Mouse (Mus musculus) MEL (cell line): ENCODE results near the gene Nup54. TPM values are rescaled to one million over a fixed set of nuclear protein-coding genes. Genes with fewer than 3 reads are reported as not detected.
A peak's percentile ranks its signal among the peaks of the same experiment; 100 is the strongest.

ENCODE experiments used
- DNase-seq: peaks from one replicate; pipeline ENCODE4 v3.0.0; 2011; ENCODE audit warnings: low read depth, low spot score
- H3K27ac ChIP-seq: 2 replicates; pipeline ENCODE4 v1.5.1; 2012; ENCODE audit warnings: low read depth, mild to moderate bottlenecking, control low read depth, low read length, moderate library complexity; ENCODE audit not compliant: control insufficient read depth
- H3K27me3 ChIP-seq, 2 experiments: fragments of 150-350 bp in 1 of 2; sonication (generic) in 1 of 2; 2 replicates each; pipeline ENCODE4 v1.6.1; 2012; ENCODE audit warnings: low read length in 2 of 2, mild to moderate bottlenecking in 2 of 2, improper control_type of control experiment in 1 of 2, moderate library complexity in 1 of 2; ENCODE audit not compliant: insufficient read depth in 2 of 2, control insufficient read depth in 1 of 2
- H3K36me3 ChIP-seq, 2 experiments: 2 replicates each; pipeline ENCODE4 v1.6.1; 2012 to 2014; ENCODE audit warnings: low read length in 2 of 2, improper control_type of control experiment in 1 of 2, inconsistent platforms in 1 of 2, mild to moderate bottlenecking in 1 of 2; ENCODE audit not compliant: insufficient read depth in 2 of 2, control insufficient read depth in 1 of 2
- H3K4me1 ChIP-seq, 2 experiments: fragments of 150-350 bp in 1 of 2; sonication (generic) in 1 of 2; 2 replicates each; pipeline ENCODE4 v1.6.1; 2012; ENCODE audit warnings: low read length in 2 of 2, improper control_type of control experiment in 1 of 2, mild to moderate bottlenecking in 1 of 2; ENCODE audit not compliant: insufficient read depth in 2 of 2, control insufficient read depth in 1 of 2
- H3K4me3 ChIP-seq, 2 experiments: fragments of 150-350 bp in 1 of 2; sonication (generic) in 1 of 2; 2 replicates each; pipeline ENCODE4 v1.5.1; 2012; ENCODE audit warnings: low read depth in 2 of 2, low read length in 2 of 2, mild to moderate bottlenecking in 2 of 2, moderate library complexity in 2 of 2, control low read depth in 1 of 2, improper control_type of control experiment in 1 of 2; ENCODE audit not compliant: control insufficient read depth in 1 of 2, insufficient read depth in 1 of 2
- H3K79me2 ChIP-seq: 2 replicates; pipeline ENCODE4 v1.6.1; 2012; ENCODE audit warnings: mild to moderate bottlenecking, low read length, moderate library complexity; ENCODE audit not compliant: control insufficient read depth, poor library complexity, insufficient read depth
- H3K9ac ChIP-seq: 2 replicates; pipeline ENCODE4 v1.6.1; 2012; ENCODE audit warnings: low read depth, mild to moderate bottlenecking, control low read depth, low read length, moderate library complexity; ENCODE audit not compliant: control insufficient read depth, poor library complexity, severe bottlenecking
- H3K9me3 ChIP-seq: fragments of 150-350 bp; sonication (generic); replicated peaks from 2 replicates; pipeline ENCODE4 v1.6.1; 2012; ENCODE audit warnings: mild to moderate bottlenecking, low read length, improper control_type of control experiment, moderate library complexity; ENCODE audit not compliant: insufficient read depth
- BHLHE40 ChIP-seq: IDR thresholded peaks from 2 replicates; pipeline ENCODE4 v1.6.1; 2012; ENCODE audit warnings: low read depth, mild to moderate bottlenecking, inconsistent platforms, low read length, improper control_type of control experiment, borderline replicate concordance
- CTCF ChIP-seq, 3 experiments: IDR thresholded peaks in 2 of 3; conservative IDR thresholded peaks in 1 of 3; 2 replicates each; pipeline ENCODE4 v1.5.1; 2011 to 2012; ENCODE audit warnings: low read length in 3 of 3, low read depth in 2 of 3, mild to moderate bottlenecking in 2 of 3, improper control_type of control experiment in 1 of 3, inconsistent platforms in 1 of 3, mixed read lengths in 1 of 3, moderate library complexity in 1 of 3; ENCODE audit not compliant: control insufficient read depth in 1 of 3, insufficient read depth in 1 of 3, poor library complexity in 1 of 3, severe bottlenecking in 1 of 3
- ELF1 ChIP-seq: IDR thresholded peaks from 2 replicates; pipeline ENCODE4 v1.6.1; 2014; ENCODE audit warnings: low read depth, mild to moderate bottlenecking, inconsistent platforms, low read length, improper control_type of control experiment, moderate library complexity
- GATA1 ChIP-seq: IDR thresholded peaks from 2 replicates; pipeline ENCODE4 v1.6.1; 2011; ENCODE audit warnings: low read depth, low read length, improper control_type of control experiment
- HCFC1 ChIP-seq: IDR thresholded peaks from 2 replicates; pipeline ENCODE4 v1.6.1; 2012; ENCODE audit warnings: low read depth, mild to moderate bottlenecking, inconsistent platforms, low read length, improper control_type of control experiment, moderate library complexity
- JUND ChIP-seq: IDR thresholded peaks from 2 replicates; pipeline ENCODE4 v1.6.1; 2011; ENCODE audit warnings: low read depth, mild to moderate bottlenecking, improper control_type of control experiment, low read length
- MAFK ChIP-seq: IDR thresholded peaks from 2 replicates; pipeline ENCODE4 v1.6.1; 2011; ENCODE audit warnings: low read depth, mild to moderate bottlenecking, low read length, improper control_type of control experiment, borderline replicate concordance
- MAX ChIP-seq: IDR thresholded peaks from 2 replicates; pipeline ENCODE4 v1.6.1; 2011; ENCODE audit warnings: low read length, improper control_type of control experiment
- MEF2A ChIP-seq: IDR thresholded peaks from 2 replicates; pipeline ENCODE4 v1.6.1; 2014; ENCODE audit warnings: low read depth, mild to moderate bottlenecking, inconsistent platforms, low read length, improper control_type of control experiment; ENCODE audit not compliant: poor library complexity, insufficient replicate concordance, severe bottlenecking; ENCODE audit errors: extremely low read depth
- MXI1 ChIP-seq: IDR thresholded peaks from 2 replicates; pipeline ENCODE4 v1.6.1; 2011; ENCODE audit warnings: mild to moderate bottlenecking, low read depth, low read length, improper control_type of control experiment
- MYB ChIP-seq: IDR thresholded peaks from 2 replicates; pipeline ENCODE4 v1.6.1; 2011; ENCODE audit warnings: mild to moderate bottlenecking, low read depth, low read length, improper control_type of control experiment
- MYC ChIP-seq: IDR thresholded peaks from 2 replicates; pipeline ENCODE4 v1.6.1; 2011; ENCODE audit warnings: low read depth, mild to moderate bottlenecking, low read length, improper control_type of control experiment, moderate library complexity
- NRF1 ChIP-seq: IDR thresholded peaks from 2 replicates; pipeline ENCODE4 v1.6.1; 2014; ENCODE audit warnings: low read depth, mild to moderate bottlenecking, inconsistent platforms, low read length, improper control_type of control experiment, moderate library complexity; ENCODE audit not compliant: poor library complexity, insufficient read depth, severe bottlenecking
- POLR2A ChIP-seq, 2 experiments: IDR thresholded peaks; 2 replicates each; pipeline ENCODE4 v1.6.1; 2011 to 2012; ENCODE audit warnings: low read length in 2 of 2, mild to moderate bottlenecking in 2 of 2, control low read depth in 1 of 2, improper control_type of control experiment in 1 of 2, low read depth in 1 of 2, moderate library complexity in 1 of 2; ENCODE audit not compliant: control insufficient read depth in 1 of 2, insufficient read depth in 1 of 2, poor library complexity in 1 of 2
- POLR2AphosphoS2 ChIP-seq: IDR thresholded peaks from 2 replicates; pipeline ENCODE4 v1.6.1; 2011; ENCODE audit warnings: low read length, improper control_type of control experiment
- POLR2AphosphoS5 ChIP-seq: IDR thresholded peaks from 2 replicates; pipeline ENCODE4 v1.6.1; 2012; ENCODE audit warnings: low read depth, borderline replicate concordance, mild to moderate bottlenecking, inconsistent platforms, low read length, moderate library complexity, mixed read lengths
- RAD21 ChIP-seq: IDR thresholded peaks from 2 replicates; pipeline ENCODE4 v1.6.1; 2011; ENCODE audit warnings: mild to moderate bottlenecking, low read depth, low read length, improper control_type of control experiment
- RCOR1 ChIP-seq: IDR thresholded peaks from 2 replicates; pipeline ENCODE4 v1.6.1; 2012; ENCODE audit warnings: low read depth, mild to moderate bottlenecking, inconsistent platforms, low read length, improper control_type of control experiment
- SIN3A ChIP-seq: IDR thresholded peaks from 2 replicates; pipeline ENCODE4 v1.6.1; 2012; ENCODE audit warnings: low read length, improper control_type of control experiment, inconsistent platforms
- SMC3 ChIP-seq: IDR thresholded peaks from 2 replicates; pipeline ENCODE4 v1.6.1; 2011; ENCODE audit warnings: low read depth, low read length, improper control_type of control experiment
- TAL1 ChIP-seq: IDR thresholded peaks from 2 replicates; pipeline ENCODE4 v1.6.1; 2012; ENCODE audit warnings: mild to moderate bottlenecking, inconsistent platforms, low read length, moderate library complexity, mixed read lengths
- TBP ChIP-seq: IDR thresholded peaks from 2 replicates; pipeline ENCODE4 v1.8.0; 2011; ENCODE audit warnings: low read depth, low read length, improper control_type of control experiment
- TCF12 ChIP-seq: IDR thresholded peaks from 2 replicates; pipeline ENCODE4 v1.6.1; 2014; ENCODE audit warnings: low read depth, mild to moderate bottlenecking, inconsistent platforms, low read length, improper control_type of control experiment, moderate library complexity
- UBTF ChIP-seq: IDR thresholded peaks from 2 replicates; pipeline ENCODE4 v1.6.1; 2012; ENCODE audit warnings: low read depth, mild to moderate bottlenecking, inconsistent platforms, low read length, improper control_type of control experiment, moderate library complexity, borderline replicate concordance; ENCODE audit not compliant: insufficient read depth
- USF1 ChIP-seq: IDR thresholded peaks from 2 replicates; pipeline ENCODE4 v1.6.1; 2014; ENCODE audit warnings: low read depth, mild to moderate bottlenecking, inconsistent platforms, low read length, improper control_type of control experiment, moderate library complexity
- USF2 ChIP-seq, 2 experiments: IDR thresholded peaks; 2 replicates each; pipeline ENCODE4 v1.6.1; 2011 to 2012; ENCODE audit warnings: improper control_type of control experiment in 2 of 2, low read length in 2 of 2, borderline replicate concordance in 1 of 2, inconsistent platforms in 1 of 2, low read depth in 1 of 2, mild to moderate bottlenecking in 1 of 2; ENCODE audit not compliant: insufficient read depth in 1 of 2
- ZKSCAN1 ChIP-seq: IDR thresholded peaks from 2 replicates; pipeline ENCODE4 v1.6.1; 2012; ENCODE audit warnings: low read depth, mild to moderate bottlenecking, inconsistent platforms, low read length, improper control_type of control experiment, moderate library complexity
- ZNF384 ChIP-seq: IDR thresholded peaks from 2 replicates; pipeline ENCODE4 v1.6.1; 2012; ENCODE audit warnings: low read depth, mild to moderate bottlenecking, inconsistent platforms, low read length, improper control_type of control experiment
- polyA plus RNA-seq, 2 experiments: library from polyadenylated mRNA; stranded (reverse) in 1 of 2; unstranded in 1 of 2; fragments of >175 nt in 1 of 2; fragments of >200 nt in 1 of 2; gene quantifications; 2 replicates each; pipeline versions ENCODE4 v1.2.1 to v1.2.4; 2012; ENCODE audit warnings: low replicate concordance in 2 of 2, low read depth in 1 of 2; ENCODE audit not compliant: insufficient read length in 2 of 2, insufficient read depth in 1 of 2, missing spikeins in 1 of 2
- total RNA-seq: library from RNA; depleted of rRNA; stranded (reverse); fragments of 300-350 nt; gene quantifications from 2 replicates; pipeline ENCODE4 v1.2.3, GENCODE M21; 2012

The Nup54 gene
- total and polyA plus RNA-seq, 3 experiments = 67.5 to 106 TPM; not detected in 1

DNA sequence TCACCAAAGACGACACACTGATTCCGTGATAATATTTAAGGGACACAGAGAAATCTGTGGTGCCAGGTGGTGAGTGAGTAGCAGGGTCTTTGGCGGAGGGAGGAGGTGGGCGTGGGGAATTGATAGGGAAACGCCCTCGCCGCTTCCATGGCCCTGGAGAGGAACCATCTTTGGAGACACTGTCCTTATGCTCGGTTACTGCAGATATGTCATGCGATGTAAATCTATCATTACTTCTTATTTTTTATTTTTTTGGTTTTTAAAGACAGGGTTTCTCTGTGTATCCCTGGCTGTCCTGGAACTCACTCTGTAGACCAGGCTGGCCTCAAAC is 52.7 kb downstream of the Nup54 start:
- TF ChIP-seq JUND (no peak), TAL1 (no peak), GATA1 (no peak), POLR2AphosphoS5 (no peak), TBP (no peak), ELF1 (no peak), NRF1 (no peak), CTCF (IDR thresholded peaks at IDR 0.05 in 2 of 3, conservative IDR thresholded peaks at IDR 0.05 in 1 of 3; ENCODE audit: control insufficient read depth in 1 of 3, insufficient read depth in 1 of 3, low read depth in 2 of 3, low read length in 3 of 3, poor library complexity in 1 of 3, severe bottlenecking in 1 of 3) (no peak), SMC3 (no peak), ZKSCAN1 (no peak), MAFK (no peak), POLR2A (IDR thresholded peaks at IDR 0.05; ENCODE audit: control insufficient read depth in 1 of 2, insufficient read depth in 1 of 2, low read depth in 1 of 2, low read length in 2 of 2, poor library complexity in 1 of 2) (no peak), RAD21 (no peak)
- no peaks in the 10 kb centered on the region; a peak in 2 of 4 replicates for H3K27me3 ChIP-seq
- 0 out of 4 replicates have a peak, but pooled peaks cover 0 to 3% of the 10 kb centered on the region in 2 experiments for H3K36me3 ChIP-seq
- H3K27ac ChIP-seq = no peak overlapping the region
- no peaks in the 10 kb centered on the region for H3K79me2 ChIP-seq
- peak overlapping the region; percentile 48 to 51 for H3K4me3 ChIP-seq
- H3K9ac ChIP-seq = peak overlapping the region; percentile 67
- no peak for DNase-seq
- peaks cover 0 to 3% of the 10 kb centered on the region in 2 experiments; a peak in 2 of 4 replicates for H3K4me1 ChIP-seq
- no peaks in the 10 kb centered on the region for H3K9me3 ChIP-seq

DNA sequence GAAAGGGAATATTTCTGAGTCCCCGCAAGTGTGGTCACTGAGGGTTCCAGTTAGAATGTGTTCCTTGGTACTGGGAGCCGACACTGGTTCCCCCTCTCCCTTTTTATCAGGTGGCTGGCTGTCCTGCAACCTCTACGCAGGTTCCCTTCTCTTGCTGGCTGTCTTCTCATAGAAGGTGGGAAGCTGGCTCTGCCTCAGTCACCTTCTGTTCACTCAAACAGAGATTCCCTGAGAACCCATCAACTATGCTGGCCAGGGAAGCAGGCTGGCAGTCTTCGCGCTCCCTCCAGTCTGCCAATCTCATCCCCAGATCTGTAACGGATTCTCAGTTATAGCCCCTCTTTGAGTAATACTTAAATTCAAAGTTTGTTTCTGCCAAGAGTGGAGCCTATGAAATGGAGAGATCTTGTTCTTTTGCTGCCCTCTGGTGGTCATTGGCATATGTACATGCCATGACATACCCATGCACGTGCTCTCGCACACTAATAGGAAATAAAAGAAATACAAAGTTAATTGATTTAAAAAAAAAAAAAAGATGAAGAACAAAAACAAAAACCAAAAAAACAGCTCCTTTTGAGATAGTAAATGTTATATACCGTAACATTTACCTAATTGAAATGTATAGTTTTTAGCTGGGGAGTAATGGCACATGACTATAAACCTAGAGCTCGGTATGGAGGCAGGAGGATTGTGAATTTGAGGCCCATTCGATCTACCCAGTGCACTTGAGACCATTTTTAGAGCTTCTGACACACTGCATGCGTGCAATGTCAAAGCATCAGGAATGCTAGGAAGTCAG is 53.3 kb downstream of the Nup54 start:
- no peaks in the 10 kb centered on the region; a peak in 1 of 4 replicates for H3K27me3 ChIP-seq
- peak; percentile 92 for DNase-seq
- peaks cover 0 to 3% of the 10 kb centered on the region in 2 experiments; a peak in 2 of 4 replicates for H3K4me1 ChIP-seq
- H3K9me3 ChIP-seq = no peaks in the 10 kb centered on the region
- H3K36me3 ChIP-seq = 0 out of 4 replicates have a peak, but pooled peaks cover 0 to 3% of the 10 kb centered on the region in 2 experiments
- H3K79me2 ChIP-seq = no peaks in the 10 kb centered on the region
- peak overlapping the region; percentile 67 for H3K9ac ChIP-seq
- peak overlapping the region; percentile 48 to 51 for H3K4me3 ChIP-seq
- no peak overlapping the region for H3K27ac ChIP-seq
- peak; percentile 100 for TF ChIP-seq MYC
- TF ChIP-seq USF2 (IDR thresholded peaks at IDR 0.05; ENCODE audit: borderline replicate concordance in 1 of 2, insufficient read depth in 1 of 2, low read depth in 1 of 2, low read length in 2 of 2) = no peak
- TF ChIP-seq UBTF = no peak
- no peak for TF ChIP-seq RCOR1
- TF ChIP-seq GATA1 = peak; percentile 38; the same call in 1 of the 2 replicates
- TF ChIP-seq SIN3A = peak; percentile 86
- TF ChIP-seq RAD21 = peak; percentile 95
- no peak for TF ChIP-seq MEF2A
- TF ChIP-seq USF1 = peak; percentile 46; the same call in 1 of the 2 replicates
- peak; percentile 63 to 91 (median 69) for TF ChIP-seq CTCF (IDR thresholded peaks at IDR 0.05 in 2 of 3, conservative IDR thresholded peaks at IDR 0.05 in 1 of 3; ENCODE audit: control insufficient read depth in 1 of 3, insufficient read depth in 1 of 3, low read depth in 2 of 3, low read length in 3 of 3, poor library complexity in 1 of 3, severe bottlenecking in 1 of 3)
- peak; percentile 36; the same call in 1 of the 2 replicates for TF ChIP-seq ZNF384
- no peak for TF ChIP-seq JUND
- TF ChIP-seq BHLHE40 = peak; percentile 98
- peak; percentile 97 for TF ChIP-seq MAX
- TF ChIP-seq SMC3 = peak; percentile 90
- no peak for TF ChIP-seq POLR2AphosphoS2
- TF ChIP-seq HCFC1 = no peak
- TF ChIP-seq MYB = no peak
- TF ChIP-seq TCF12 = 0 out of 2 replicates have a peak, but pooled peaks have one; percentile 34
- peak; percentile 98 for TF ChIP-seq MXI1
